Mouse (Mus musculus) embryonic facial prominence, embryonic 11.5 days (tissue): ENCODE results near the gene Olfr222. TPM values are rescaled to one million over a fixed set of nuclear protein-coding genes. Genes with fewer than 3 reads are reported as not detected.

Experiments
- ATAC-seq: fragments of 200-750 bp; cut with Nextera tagmentation; replicated peaks from 2 replicates; pipeline ENCODE4 v1.8.0; 2017; ENCODE audit warnings: low read depth; ENCODE audit not compliant: insufficient number of reproducible peaks, low FRiP score, low TSS enrichment
- DNase-seq: peaks from one replicate; pipeline ENCODE4 v3.0.0-alpha.2; 2015; ENCODE audit warnings: low spot score
- H3K27ac ChIP-seq: fragments of 300-500 bp; sonication (generic); replicated peaks from 2 replicates; pipeline ENCODE4 v1.5.1; 2014; ENCODE audit warnings: mild to moderate bottlenecking, low read depth, low read length, control low read depth
- H3K27me3 ChIP-seq: fragments of 300-500 bp; sonication (generic); 2 replicates; pipeline ENCODE4 v1.6.1; 2014; ENCODE audit warnings: mild to moderate bottlenecking, low read length, moderate library complexity, mixed read lengths; ENCODE audit not compliant: control insufficient read depth, insufficient read depth
- H3K36me3 ChIP-seq: fragments of 300-500 bp; sonication (generic); replicated peaks from 2 replicates; pipeline ENCODE4 v1.6.1; 2014; ENCODE audit warnings: low read depth, mild to moderate bottlenecking, low read length, moderate library complexity, mixed read lengths; ENCODE audit not compliant: control insufficient read depth, insufficient read depth
- H3K4me1 ChIP-seq: fragments of 300-500 bp; sonication (generic); 2 replicates; pipeline ENCODE4 v1.6.1; 2014; ENCODE audit warnings: low read length, mixed read lengths; ENCODE audit not compliant: control insufficient read depth, insufficient read depth
- H3K4me2 ChIP-seq: fragments of 300-500 bp; sonication (generic); 2 replicates; pipeline ENCODE4 v1.6.1; 2014; ENCODE audit warnings: low read depth, mild to moderate bottlenecking, control low read depth, low read length, moderate library complexity
- H3K4me3 ChIP-seq: fragments of 300-500 bp; sonication (generic); 2 replicates; pipeline ENCODE4 v1.5.1; 2014; ENCODE audit warnings: low read depth, low read length, control low read depth
- H3K9ac ChIP-seq: fragments of 300-500 bp; sonication (generic); replicated peaks from 2 replicates; pipeline ENCODE4 v1.6.1; 2014; ENCODE audit warnings: mild to moderate bottlenecking, control low read depth, low read length
- H3K9me3 ChIP-seq: fragments of 300-500 bp; sonication (generic); replicated peaks from 2 replicates; pipeline ENCODE4 v1.6.1; 2016; ENCODE audit warnings: mild to moderate bottlenecking, low read length, inconsistent platforms, mixed read lengths; ENCODE audit not compliant: control insufficient read depth
- WGBS: fragments of 180-500 bp; shearing (Covaris S2); extraction: QIAGEN DNeasy Blood & Tissue Kit; methylation state at CpG from one replicate; pipeline ENCODE4 v1.1.7; 2014; 5-methylcytosine and 5-hydroxymethylcytosine counted together
- polyA plus RNA-seq: library from polyadenylated mRNA; unstranded; fragments of >200 nt; fragmentation: Nextera tagmentation; extraction: Ambion mirVana; gene quantifications from 2 replicates; pipeline ENCODE4 v1.2.1, GENCODE M21; 2014

The Olfr222 gene
- polyA plus RNA-seq, 1 experiment from 2014 or later: not detected

- Histone ChIP-seq H3K4me2 (no peak within 1 kb of the TSS), H3K36me3 (no peaks in the 10 kb centered on the region), H3K9me3 (no peaks in the 10 kb centered on the region), H3K4me3 (no peak within 1 kb of the TSS), H3K4me1 (no peaks in the 10 kb centered on the region), H3K27ac (no peak within 1 kb of the TSS), H3K27me3 (no peaks in the 10 kb centered on the region), H3K9ac (no peak within 1 kb of the TSS)
- no peak for ATAC-seq
- DNase-seq: no peak
- WGBS: 46% methylated on average over 3 of the region's 3 CpGs
Observed at GRCm38 (mm10) chr11:59541324-59541723, 34.7 kb downstream of the Olfr222 start, which contains the start of gene Nlrp3. Gene Nlrp3, plus strand, starts transcription at chr11:59541568.

- no peaks in the 10 kb centered on the region for H3K27me3 ChIP-seq
- no peak overlapping the region for H3K4me3 ChIP-seq
- no peak overlapping the region for H3K4me2 ChIP-seq
- DNase-seq (no peak), ATAC-seq (no peak)
- no peak overlapping the region for H3K27ac ChIP-seq
- H3K36me3 ChIP-seq: no peaks in the 10 kb centered on the region
- no peak overlapping the region for H3K9ac ChIP-seq
- H3K4me1 ChIP-seq: no peaks in the 10 kb centered on the region
- 77% methylated on average over 3 of the region's 3 CpGs for WGBS
- H3K9me3 ChIP-seq: no peaks in the 10 kb centered on the region
Observed at GRCm38 (mm10) chr11:59540123-59540522, 35.9 kb downstream of the Olfr222 start.

- DNase-seq (no peak), ATAC-seq (no peak)
- 48% methylated on average over 11 of the region's 11 CpGs for WGBS
Observed at GRCm38 (mm10) chr11:59538387-59538786, 37.6 kb downstream of the Olfr222 start.

GRCm38 (mm10) chr11:59537218-59538130, 38.6 kb downstream of the Olfr222 start:
- H3K9me3 ChIP-seq: no peaks in the 10 kb centered on the region
- H3K9ac ChIP-seq: no peak overlapping the region
- H3K27me3 ChIP-seq: no peaks in the 10 kb centered on the region
- no peak overlapping the region for H3K27ac ChIP-seq
- H3K36me3 ChIP-seq: no peaks in the 10 kb centered on the region
- DNase-seq (peak; percentile 27), ATAC-seq (no peak)
- no peaks in the 10 kb centered on the region for H3K4me1 ChIP-seq
- H3K4me2 ChIP-seq: no peak overlapping the region
- WGBS: 67% methylated on average over 16 of the region's 16 CpGs
- no peak overlapping the region for H3K4me3 ChIP-seq

More at GRCm38 (mm10) chr11:59538387-59538786, 37.6 kb downstream of the Olfr222 start:
- Histone ChIP-seq H3K9ac (no peak overlapping the region), H3K27ac (no peak overlapping the region), H3K4me1 (no peaks in the 10 kb centered on the region), H3K27me3 (no peaks in the 10 kb centered on the region), H3K36me3 (no peaks in the 10 kb centered on the region), H3K4me2 (no peak overlapping the region), H3K4me3 (no peak overlapping the region), H3K9me3 (no peaks in the 10 kb centered on the region)

- H3K9me3 ChIP-seq: no peaks in the 10 kb centered on the region
- no peaks in the 10 kb centered on the region for H3K4me1 ChIP-seq
- no peak overlapping the region for H3K4me3 ChIP-seq
- WGBS: 78% methylated on average over 5 of the region's 5 CpGs
- no peaks in the 10 kb centered on the region for H3K27me3 ChIP-seq
- H3K4me2 ChIP-seq: no peak overlapping the region
- H3K27ac ChIP-seq: no peak overlapping the region
- H3K9ac ChIP-seq: no peak overlapping the region
- ATAC-seq (no peak), DNase-seq (no peak)
- no peaks in the 10 kb centered on the region for H3K36me3 ChIP-seq
Observed at GRCm38 (mm10) chr11:59531562-59531961, 44.5 kb downstream of the Olfr222 start.

GRCm38 (mm10) chr11:59530870-59531535, 45.0 kb downstream of the Olfr222 start:
- DNase-seq (no peak), ATAC-seq (peak; percentile 78)
- H3K9ac ChIP-seq: no peak overlapping the region
- H3K9me3 ChIP-seq: no peaks in the 10 kb centered on the region
- H3K36me3 ChIP-seq: no peaks in the 10 kb centered on the region
- 86% methylated on average over 6 of the region's 6 CpGs for WGBS
- no peak overlapping the region for H3K4me3 ChIP-seq
- no peaks in the 10 kb centered on the region for H3K27me3 ChIP-seq
- H3K4me2 ChIP-seq: no peak overlapping the region
- no peak overlapping the region for H3K27ac ChIP-seq
- no peaks in the 10 kb centered on the region for H3K4me1 ChIP-seq

GRCm38 (mm10) chr11:59530221-59530620, 45.8 kb downstream of the Olfr222 start:
- Histone ChIP-seq H3K27me3 (no peaks in the 10 kb centered on the region), H3K4me1 (no peaks in the 10 kb centered on the region), H3K27ac (no peak overlapping the region), H3K9ac (no peak overlapping the region), H3K36me3 (no peaks in the 10 kb centered on the region), H3K4me3 (no peak overlapping the region), H3K4me2 (no peak overlapping the region), H3K9me3 (no peaks in the 10 kb centered on the region)
- WGBS: 90% methylated on average over 5 of the region's 5 CpGs
- ATAC-seq (no peak), DNase-seq (no peak)
